Mouse (Mus musculus) neural tube, embryonic 13.5 days (tissue): Measurements from ENCODE around the gene Tpm4. TPM values are rescaled to one million over a fixed set of nuclear protein-coding genes. Genes with fewer than 3 reads are reported as not detected.
"Not testable (repeated sequence)": the region's sequence is repeated elsewhere in the genome, so short reads cannot be mapped to it uniquely, and the experiment has no call there.

ENCODE experiments used
- ATAC-seq: fragments of 200-750 bp; cut with Nextera tagmentation; 2 replicates; pipeline ENCODE4 v1.8.0; 2017; ENCODE audit warnings: low read depth, mild to moderate bottlenecking, moderate TSS enrichment, moderate library complexity
- H3K27ac ChIP-seq: fragments of 300-500 bp; sonication (generic); replicated peaks from 2 replicates; pipeline ENCODE4 v1.5.1; 2015; ENCODE audit warnings: moderate library complexity, mild to moderate bottlenecking, inconsistent platforms
- H3K27me3 ChIP-seq: fragments of 300-500 bp; sonication (generic); 2 replicates; pipeline ENCODE4 v1.6.1; 2015; ENCODE audit warnings: mild to moderate bottlenecking, inconsistent platforms
- H3K36me3 ChIP-seq: fragments of 300-500 bp; sonication (generic); 2 replicates; pipeline ENCODE4 v1.6.1; 2015; ENCODE audit warnings: mild to moderate bottlenecking, inconsistent platforms
- H3K4me1 ChIP-seq: fragments of 300-500 bp; sonication (generic); replicated peaks from 2 replicates; pipeline ENCODE4 v1.6.1; 2015; ENCODE audit warnings: inconsistent platforms
- H3K4me2 ChIP-seq: fragments of 300-500 bp; sonication (generic); 2 replicates; pipeline ENCODE4 v1.6.1; 2015; ENCODE audit warnings: inconsistent platforms, mild to moderate bottlenecking, moderate library complexity
- H3K4me3 ChIP-seq: fragments of 300-500 bp; sonication (generic); 2 replicates; pipeline ENCODE4 v1.5.1; 2015; ENCODE audit warnings: mild to moderate bottlenecking, inconsistent platforms
- H3K9ac ChIP-seq: fragments of 300-500 bp; sonication (generic); 2 replicates; pipeline ENCODE4 v1.6.1; 2015; ENCODE audit warnings: moderate library complexity, mild to moderate bottlenecking, inconsistent platforms
- H3K9me3 ChIP-seq: fragments of 300-500 bp; sonication (generic); 2 replicates; pipeline ENCODE4 v1.6.1; 2016; ENCODE audit warnings: inconsistent platforms
- WGBS: fragments of 180-500 bp; shearing (Covaris S2); methylation state at CpG from one replicate; pipeline ENCODE4 v1.1.7; 2015; 5-methylcytosine and 5-hydroxymethylcytosine counted together
- polyA plus RNA-seq: library from polyadenylated mRNA; unstranded; fragments of >200 nt; fragmentation: Nextera tagmentation; extraction: Ambion mirVana; gene quantifications from 2 replicates; pipeline ENCODE4 v1.2.1, GENCODE M21; 2015

Tpm4 gene
- polyA plus RNA-seq = 230 and 274 TPM in 2 replicates

- Histone ChIP-seq H3K4me2 (peak within 1 kb of the TSS; percentile 90), H3K27me3 (no peaks in the 10 kb centered on the region), H3K36me3 (peaks cover 15% of the 10 kb centered on the region), H3K4me3 (peak within 1 kb of the TSS; percentile 72), H3K9ac (peak within 1 kb of the TSS; percentile 83), H3K9me3 (no peaks in the 10 kb centered on the region), H3K27ac (peak within 1 kb of the TSS; percentile 91), H3K4me1 (peaks cover 31% of the 10 kb centered on the region)
- peak; percentile 84 for ATAC-seq
- WGBS = under 1% methylated on average over 47 of the region's 49 CpGs
Measured at GRCm38 (mm10) chr8:72134756-72135445, at the start of gene Tpm4. Gene Tpm4, plus strand, starts transcription at chr8:72134975.

- H3K36me3 ChIP-seq, H3K27me3 ChIP-seq, H3K4me2 ChIP-seq, H3K4me3 ChIP-seq, H3K4me1 ChIP-seq, H3K9ac ChIP-seq, H3K9me3 ChIP-seq, H3K27ac ChIP-seq, ATAC-seq: not testable (repeated sequence)
- 84% methylated on average over 3 of the region's 3 CpGs for WGBS
Measured at GRCm38 (mm10) chr8:72087611-72088010, 47.2 kb upstream of the Tpm4 start.

GRCm38 (mm10) chr8:72096721-72097120 lies 38.1 kb upstream of the Tpm4 start:
- not testable (repeated sequence) for ATAC-seq, H3K9me3 ChIP-seq, H3K27me3 ChIP-seq

GRCm38 (mm10) chr8:72099377-72100103 lies 35.2 kb upstream of the Tpm4 start:
- not testable (repeated sequence) for H3K27ac ChIP-seq, H3K36me3 ChIP-seq, H3K9ac ChIP-seq, H3K9me3 ChIP-seq, H3K4me2 ChIP-seq, ATAC-seq, H3K4me3 ChIP-seq, H3K27me3 ChIP-seq, H3K4me1 ChIP-seq
- 49% methylated on average over 6 of the region's 7 CpGs for WGBS

More at GRCm38 (mm10) chr8:72096721-72097120, 38.1 kb upstream of the Tpm4 start:
- H3K4me3 ChIP-seq, H3K27ac ChIP-seq, H3K36me3 ChIP-seq, H3K4me2 ChIP-seq, H3K9ac ChIP-seq, H3K4me1 ChIP-seq: not testable (repeated sequence)

- ATAC-seq = no peak
- peaks cover 8% of the 10 kb centered on the region; the same call in 1 of the 2 replicates for H3K9me3 ChIP-seq
- no peaks in the 10 kb centered on the region for H3K4me1 ChIP-seq
- no peak overlapping the region for H3K4me3 ChIP-seq
- WGBS = 27% methylated on average over 4 of the region's 4 CpGs
- H3K36me3 ChIP-seq = no peaks in the 10 kb centered on the region
- H3K27ac ChIP-seq = no peak overlapping the region
- H3K9ac ChIP-seq = no peak overlapping the region
- no peaks in the 10 kb centered on the region for H3K27me3 ChIP-seq
- H3K4me2 ChIP-seq = no peak overlapping the region
Measured at GRCm38 (mm10) chr8:72105165-72105564, 29.6 kb upstream of the Tpm4 start.

GRCm38 (mm10) chr8:72106740-72107139 lies 28.0 kb upstream of the Tpm4 start, which contains the start of gene Olfr374:
Gene Olfr374, plus strand, starts transcription at chr8:72107040.
- no peaks in the 10 kb centered on the region for H3K36me3 ChIP-seq
- H3K4me3 ChIP-seq = no peak within 1 kb of the TSS
- WGBS = 91% methylated on average over 3 of the region's 3 CpGs
- H3K27me3 ChIP-seq = no peaks in the 10 kb centered on the region
- no peak within 1 kb of the TSS for H3K4me2 ChIP-seq
- H3K27ac ChIP-seq = no peak within 1 kb of the TSS
- H3K9ac ChIP-seq = no peak within 1 kb of the TSS
- H3K9me3 ChIP-seq = peaks cover 8% of the 10 kb centered on the region; the same call in 1 of the 2 replicates
- H3K4me1 ChIP-seq = no peaks in the 10 kb centered on the region
- no peak for ATAC-seq

- H3K36me3 ChIP-seq = no peaks in the 10 kb centered on the region
- WGBS = 80% methylated on average over 6 of the region's 6 CpGs
- no peak overlapping the region for H3K9ac ChIP-seq
- no peaks in the 10 kb centered on the region for H3K27me3 ChIP-seq
- no peaks in the 10 kb centered on the region for H3K9me3 ChIP-seq
- no peak overlapping the region for H3K4me2 ChIP-seq
- no peak overlapping the region for H3K27ac ChIP-seq
- no peak overlapping the region for H3K4me3 ChIP-seq
- no peaks in the 10 kb centered on the region for H3K4me1 ChIP-seq
- ATAC-seq = no peak
Measured at GRCm38 (mm10) chr8:72110876-72111275, 23.9 kb upstream of the Tpm4 start.

GRCm38 (mm10) chr8:72112486-72112885 lies 22.3 kb upstream of the Tpm4 start:
- H3K4me1 ChIP-seq = no peaks in the 10 kb centered on the region
- no peaks in the 10 kb centered on the region for H3K36me3 ChIP-seq
- no peak overlapping the region for H3K9ac ChIP-seq
- no peak overlapping the region for H3K4me3 ChIP-seq
- WGBS = 68% methylated on average over 3 of the region's 3 CpGs
- no peak overlapping the region for H3K27ac ChIP-seq
- H3K27me3 ChIP-seq = no peaks in the 10 kb centered on the region
- ATAC-seq = no peak
- H3K4me2 ChIP-seq = no peak overlapping the region
- no peaks in the 10 kb centered on the region for H3K9me3 ChIP-seq

- no peaks in the 10 kb centered on the region for H3K27me3 ChIP-seq
- H3K4me2 ChIP-seq = no peak overlapping the region
- H3K36me3 ChIP-seq = no peaks in the 10 kb centered on the region
- no peaks in the 10 kb centered on the region for H3K9me3 ChIP-seq
- H3K4me3 ChIP-seq = no peak overlapping the region
- WGBS = 90% methylated on average over 2 of the region's 2 CpGs
- ATAC-seq = no peak
- no peak overlapping the region for H3K9ac ChIP-seq
- H3K4me1 ChIP-seq = no peaks in the 10 kb centered on the region
- H3K27ac ChIP-seq = no peak overlapping the region
Measured at GRCm38 (mm10) chr8:72115202-72115601, 19.6 kb upstream of the Tpm4 start.

- Histone ChIP-seq H3K27ac (no peak overlapping the region), H3K27me3 (no peaks in the 10 kb centered on the region), H3K9ac (no peak overlapping the region), H3K4me3 (no peak overlapping the region), H3K9me3 (no peaks in the 10 kb centered on the region), H3K4me2 (no peak overlapping the region), H3K4me1 (no peaks in the 10 kb centered on the region), H3K36me3 (no peaks in the 10 kb centered on the region)
- ATAC-seq = no peak
- WGBS = 57% methylated on average over 4 of the region's 4 CpGs
Measured at GRCm38 (mm10) chr8:72118616-72119015, 16.2 kb upstream of the Tpm4 start.

- not testable (repeated sequence) for H3K9me3 ChIP-seq, H3K27me3 ChIP-seq, H3K4me3 ChIP-seq, H3K36me3 ChIP-seq, H3K4me1 ChIP-seq, H3K9ac ChIP-seq, H3K27ac ChIP-seq, ATAC-seq, H3K4me2 ChIP-seq
- WGBS = 61% methylated on average over 3 of the region's 3 CpGs
Measured at GRCm38 (mm10) chr8:72121486-72121885, 13.3 kb upstream of the Tpm4 start.

GRCm38 (mm10) chr8:72121997-72122396 lies 12.8 kb upstream of the Tpm4 start:
- H3K4me3 ChIP-seq = no peak overlapping the region
- no peak for ATAC-seq
- H3K36me3 ChIP-seq = no peaks in the 10 kb centered on the region
- H3K4me1 ChIP-seq = no peaks in the 10 kb centered on the region
- H3K9ac ChIP-seq = no peak overlapping the region
- H3K9me3 ChIP-seq = no peaks in the 10 kb centered on the region
- no peaks in the 10 kb centered on the region for H3K27me3 ChIP-seq
- WGBS = 49% methylated on average over 1 of the region's 1 CpGs
- no peak overlapping the region for H3K4me2 ChIP-seq
- H3K27ac ChIP-seq = no peak overlapping the region
